Mouse (Mus musculus) retina, embryonic 14.5 days (tissue): ENCODE measurements at regions not wholly inside any gene's neighbourhood (a gene's known extent, or its start where the extent isn't known, plus 50 kb on each side); places are given as distances from the start of the nearest gene placed in this dataset.
"Not testable (repeated sequence)": the region's sequence is repeated elsewhere in the genome, so short reads cannot be mapped to it uniquely, and the experiment has no call there.

Source experiments
- DNase-seq: peaks from one replicate; pipeline ENCODE4 v3.0.0-alpha.2; 2015; ENCODE audit warnings: low spot score

DNA sequence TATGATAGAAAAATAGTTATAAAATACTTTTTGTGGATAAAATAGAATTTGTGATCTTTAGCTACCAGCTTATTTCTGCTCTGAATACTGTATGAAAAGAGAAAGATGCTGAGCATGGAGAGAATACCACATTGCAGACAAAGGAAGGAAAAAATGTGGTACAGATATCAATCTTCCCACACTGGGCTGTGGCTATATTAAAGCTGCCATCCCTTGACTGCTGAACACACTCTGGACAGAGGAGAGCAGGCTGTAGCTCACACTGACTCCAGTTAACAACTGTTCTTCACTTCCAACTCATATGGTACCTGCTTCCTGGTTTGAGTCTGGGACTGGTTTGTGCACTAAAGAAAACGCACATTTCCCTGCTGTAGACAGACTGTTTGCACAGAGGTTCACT, 76.7 kb upstream of the Try4 start:
- DNase-seq = no peak

DNA sequence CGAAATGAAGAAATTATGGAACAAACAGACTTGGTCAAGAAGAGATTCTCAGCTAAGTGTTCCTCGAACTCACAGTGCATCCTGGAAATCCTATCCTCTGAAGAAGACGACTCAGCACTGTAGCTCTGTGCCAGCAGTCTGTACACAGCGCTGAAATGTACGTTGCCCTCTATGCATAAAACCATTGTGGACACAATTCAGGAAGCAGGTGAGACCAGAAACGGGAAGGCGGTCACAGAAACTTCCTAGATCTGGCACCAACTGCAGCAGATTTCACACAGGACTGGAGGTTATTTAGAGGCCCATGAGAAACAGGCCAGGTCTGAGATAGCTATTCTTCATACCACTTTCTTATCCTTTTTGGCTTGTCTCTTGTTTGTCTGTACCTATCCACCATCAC, 83.7 kb upstream of the Try4 start:
- no peak for DNase-seq

DNA sequence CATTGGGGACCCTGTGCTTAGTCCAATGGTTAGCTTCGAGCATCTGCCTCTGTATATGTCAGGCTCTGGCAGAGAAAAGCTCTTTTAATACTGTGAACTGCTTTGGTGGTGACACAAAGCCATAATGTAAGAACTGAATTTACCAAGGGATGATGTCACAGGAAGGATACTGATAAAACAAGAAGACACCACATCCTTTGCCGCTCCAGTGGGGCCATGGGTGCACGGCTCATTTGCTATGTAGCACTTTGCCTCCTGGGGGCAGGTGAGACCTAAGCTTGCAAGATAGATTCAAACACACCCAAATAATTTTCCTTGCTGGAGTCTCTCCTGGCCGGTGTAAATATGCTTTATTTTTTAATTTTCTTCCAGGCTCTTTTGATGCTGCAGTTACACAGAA, 86.2 kb upstream of the Try4 start:
- no peak for DNase-seq

DNA sequence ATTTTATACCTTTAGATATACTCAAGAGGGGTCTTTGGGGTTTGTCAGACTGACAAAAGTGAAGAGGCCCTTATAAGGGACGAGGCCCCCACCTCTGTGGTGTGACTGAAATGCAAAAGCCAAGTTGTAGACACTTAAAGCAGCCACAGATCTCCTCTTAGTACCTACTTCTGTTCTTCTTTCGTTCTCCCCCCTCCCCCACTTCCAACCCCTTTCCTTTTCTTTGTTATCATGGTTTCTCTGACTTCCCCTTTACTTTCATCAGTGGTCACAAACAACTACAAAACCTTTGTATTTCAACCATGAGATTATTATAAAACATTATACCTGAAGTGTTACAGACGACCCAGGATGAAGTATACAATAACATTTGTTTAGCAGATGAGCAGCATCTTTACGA, 96.2 kb upstream of the Try4 start:
- DNase-seq = no peak

DNA sequence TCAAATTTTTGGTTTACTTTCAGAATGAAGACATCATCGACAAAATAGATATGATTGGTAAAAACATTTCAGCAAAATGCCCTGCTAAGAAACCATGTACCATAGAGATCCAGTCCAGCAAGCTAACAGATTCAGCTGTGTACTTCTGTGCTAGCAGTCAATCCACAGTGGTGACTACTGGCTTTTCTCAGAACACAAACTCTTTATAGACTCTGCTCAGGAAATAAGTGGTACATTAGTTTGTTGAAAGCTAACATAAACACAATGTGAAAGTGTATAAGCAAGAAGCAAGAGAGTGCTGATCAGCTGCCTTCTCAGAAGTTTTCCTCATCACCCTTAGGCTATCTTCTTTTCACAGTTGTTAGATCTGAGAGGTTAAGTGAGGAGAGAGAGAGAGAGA, 99.2 kb upstream of the Try4 start:
- no peak for DNase-seq

DNA sequence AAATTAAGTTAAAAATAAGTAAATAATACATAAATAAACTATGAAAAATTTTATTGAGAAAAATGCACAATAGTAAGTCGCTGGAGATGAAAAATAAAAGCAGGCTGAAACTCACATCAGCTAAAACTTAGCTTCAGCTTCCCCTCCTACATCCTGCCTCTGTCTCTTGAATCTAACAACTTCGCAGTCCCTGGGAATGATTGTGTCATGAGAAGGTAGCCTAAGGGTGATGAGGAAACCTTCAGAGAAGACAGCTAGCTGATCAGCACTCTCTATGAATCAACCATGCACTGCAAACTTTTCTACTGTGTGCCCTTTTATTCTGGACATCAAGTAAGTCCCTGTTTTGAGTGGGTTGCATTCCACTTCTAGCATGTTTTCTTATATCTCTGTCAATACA, 99.8 kb upstream of the Try4 start:
- DNase-seq = no peak

DNA sequence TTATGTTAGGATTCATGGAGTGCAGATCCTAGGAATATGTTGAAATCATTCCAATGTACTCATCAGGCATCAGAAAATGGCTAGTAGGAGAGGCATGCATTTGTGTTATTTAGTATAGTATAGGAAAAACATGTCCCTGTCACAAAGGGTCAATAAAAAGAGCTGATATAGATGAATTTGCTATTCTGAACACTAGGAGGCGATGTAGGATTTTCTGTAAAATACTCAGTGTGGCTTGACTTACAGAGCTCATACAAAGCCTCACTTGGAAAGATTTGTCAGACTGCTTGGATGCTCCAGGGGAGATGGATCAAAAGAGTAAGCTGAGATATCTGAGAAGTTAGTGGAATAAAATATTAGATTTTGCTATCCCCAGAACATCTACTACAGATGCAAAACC, 107.6 kb upstream of the Try4 start:
- peak; percentile 60 for DNase-seq

DNA sequence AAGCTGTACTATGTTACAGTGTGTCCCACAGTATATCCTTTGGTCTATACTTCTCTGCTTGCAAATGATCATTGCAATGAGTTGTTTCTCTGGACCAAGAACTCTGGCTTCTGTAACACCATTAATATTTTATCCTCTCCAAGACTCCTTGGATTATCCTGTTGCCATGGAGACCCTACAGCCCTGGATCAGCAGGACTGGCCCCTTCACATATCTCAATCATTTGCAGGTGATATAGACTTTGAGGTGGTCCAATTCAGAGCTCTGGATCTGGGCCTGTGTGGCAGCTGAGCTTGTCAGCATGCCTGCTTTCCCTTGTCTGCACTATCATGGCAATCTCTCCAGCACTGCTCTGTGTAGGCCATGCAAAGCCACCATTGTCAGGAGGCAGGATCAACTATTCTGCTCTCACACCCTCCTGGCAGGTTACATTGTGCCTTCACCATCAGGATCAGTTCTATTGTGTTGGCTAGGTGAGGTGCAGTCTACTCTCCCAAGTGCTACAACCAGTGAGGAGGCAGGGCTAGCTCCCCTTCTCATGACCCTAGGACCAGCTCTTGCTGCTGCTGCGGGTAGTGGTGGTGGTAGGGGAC, 110.2 kb upstream of the Try4 start:
- no peak for DNase-seq

DNA sequence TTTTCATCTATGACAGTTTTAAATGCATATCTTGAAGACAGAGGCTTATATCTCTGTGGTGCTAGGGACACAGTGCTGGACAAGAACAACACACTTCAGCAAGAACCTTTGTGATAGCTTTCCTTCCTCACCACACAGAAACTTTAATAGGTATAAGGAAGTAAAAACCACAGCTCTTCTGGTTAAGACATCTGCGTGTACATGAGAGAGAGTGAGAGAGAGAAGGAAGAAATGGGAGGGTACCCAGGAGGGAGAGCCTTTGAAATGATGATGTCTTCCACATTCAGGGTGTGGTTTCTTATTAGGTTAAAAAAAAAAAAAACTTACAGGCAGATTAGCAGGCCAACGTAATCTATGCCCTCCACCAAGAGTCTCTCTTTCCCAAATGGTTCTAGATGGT, 113.2 kb upstream of the Try4 start:
- DNase-seq = no peak

DNA sequence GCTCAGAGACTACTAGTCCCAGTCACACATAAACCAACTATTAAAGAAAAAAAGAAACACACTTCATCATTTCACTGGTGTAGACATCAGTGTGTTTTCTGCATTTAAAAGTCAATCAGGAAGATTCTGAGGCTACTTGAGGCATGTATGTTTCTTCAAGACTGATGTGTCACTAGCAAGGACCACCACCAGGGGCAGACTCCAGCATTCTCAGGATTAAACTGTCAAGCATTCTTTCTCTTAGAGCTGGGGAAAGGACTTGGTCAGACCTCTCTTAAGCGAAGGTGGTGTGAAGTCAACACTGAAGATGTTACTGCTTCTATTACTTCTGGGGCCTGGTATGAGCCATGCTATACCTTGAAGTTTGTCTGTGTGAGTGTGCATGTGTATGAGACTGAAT, 114.1 kb upstream of the Try4 start:
- peak; percentile 8 for DNase-seq

DNA sequence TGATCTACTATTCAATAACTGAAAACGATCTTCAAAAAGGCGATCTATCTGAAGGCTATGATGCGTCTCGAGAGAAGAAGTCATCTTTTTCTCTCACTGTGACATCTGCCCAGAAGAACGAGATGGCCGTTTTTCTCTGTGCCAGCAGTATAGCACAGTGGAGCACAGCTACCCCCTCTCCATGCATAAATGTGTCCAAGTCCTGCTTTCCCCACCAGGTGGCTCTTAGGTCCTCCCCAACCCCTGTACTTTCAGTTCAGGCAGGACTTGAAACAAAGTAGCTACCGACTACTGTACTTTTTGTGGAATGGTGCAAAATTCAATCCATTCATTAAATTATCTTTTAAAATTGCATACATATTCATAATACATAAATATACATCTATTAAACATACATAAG, 123.2 kb upstream of the Try4 start:
- DNase-seq = peak; percentile 2

DNA sequence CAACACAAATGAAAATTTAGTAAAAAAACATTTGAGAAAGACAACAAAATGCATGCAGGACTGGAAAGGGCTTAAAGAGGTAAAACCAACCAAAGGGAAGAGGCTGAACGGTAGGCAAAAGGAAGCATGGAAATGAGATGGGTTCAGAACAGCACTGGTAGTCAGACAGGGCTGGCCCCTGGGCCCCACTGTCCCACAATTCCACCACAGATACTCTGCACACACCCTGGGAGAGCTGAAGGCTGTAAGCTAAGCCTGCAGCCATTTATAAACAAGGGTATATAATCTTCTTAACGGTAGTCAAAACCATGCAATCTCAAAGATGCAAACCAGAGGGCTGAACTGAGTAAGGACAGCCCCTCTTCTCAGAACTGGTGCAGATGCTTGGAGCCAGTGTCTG, 124.0 kb upstream of the Try4 start:
- no peak for DNase-seq

DNA sequence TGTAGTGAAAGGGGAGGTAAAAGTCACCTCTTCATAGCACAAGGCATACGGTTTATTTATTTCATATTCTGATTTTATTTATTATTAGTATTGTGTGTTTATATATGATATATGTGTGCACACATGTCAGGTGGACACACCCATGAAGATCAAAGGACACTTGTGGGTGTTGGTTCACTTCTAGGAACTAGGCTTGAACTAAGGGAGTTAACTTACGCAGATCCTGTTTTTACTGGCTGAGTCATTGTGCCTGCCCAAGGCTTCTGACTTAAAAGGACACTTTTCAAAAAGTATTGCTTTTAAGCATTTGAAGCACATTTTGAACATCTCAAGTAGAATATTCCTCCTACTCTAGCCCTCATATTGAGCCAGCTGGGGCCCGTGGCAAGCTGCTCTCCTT, 124.9 kb upstream of the Try4 start:
- DNase-seq = no peak

DNA sequence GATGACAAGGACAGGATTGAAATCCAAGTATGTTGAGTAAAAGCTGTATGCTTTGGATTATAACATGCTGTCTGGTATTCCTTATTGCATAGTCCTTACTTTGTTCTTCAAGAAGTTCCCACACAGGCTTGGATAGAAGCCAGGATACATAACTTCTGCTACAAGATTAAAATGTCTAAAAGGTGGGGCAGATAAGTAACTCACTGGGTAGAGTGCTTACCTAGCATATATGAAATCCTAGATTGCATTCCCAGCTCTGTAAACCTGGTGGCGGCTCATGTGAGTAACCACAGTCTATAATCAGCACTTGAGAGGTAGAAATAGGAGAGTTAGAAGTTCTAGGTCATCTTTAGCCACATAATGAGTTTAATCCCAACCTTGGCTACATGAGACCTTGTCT, 126.0 kb upstream of the Try4 start:
- no peak for DNase-seq

DNA sequence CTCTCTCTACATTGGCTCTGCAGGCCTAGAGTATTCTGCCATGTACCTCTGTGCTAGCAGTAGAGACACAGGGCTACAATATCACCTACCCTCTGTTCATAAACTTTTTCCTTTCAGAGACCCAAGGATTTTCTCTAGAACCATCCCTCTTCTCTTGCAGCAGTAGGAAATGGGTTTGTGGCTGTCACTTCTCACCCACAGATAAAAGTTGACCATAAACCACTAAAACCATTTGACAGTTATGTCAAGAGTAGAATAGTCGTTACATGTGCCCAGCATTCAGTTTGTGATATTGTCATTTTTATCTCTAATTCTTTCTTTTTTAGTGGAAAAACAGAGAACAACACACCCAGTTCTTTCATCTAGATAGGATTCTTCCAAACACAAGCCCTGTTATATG, 128.2 kb upstream of the 2210010C04Rik start:
- no peak for DNase-seq

DNA sequence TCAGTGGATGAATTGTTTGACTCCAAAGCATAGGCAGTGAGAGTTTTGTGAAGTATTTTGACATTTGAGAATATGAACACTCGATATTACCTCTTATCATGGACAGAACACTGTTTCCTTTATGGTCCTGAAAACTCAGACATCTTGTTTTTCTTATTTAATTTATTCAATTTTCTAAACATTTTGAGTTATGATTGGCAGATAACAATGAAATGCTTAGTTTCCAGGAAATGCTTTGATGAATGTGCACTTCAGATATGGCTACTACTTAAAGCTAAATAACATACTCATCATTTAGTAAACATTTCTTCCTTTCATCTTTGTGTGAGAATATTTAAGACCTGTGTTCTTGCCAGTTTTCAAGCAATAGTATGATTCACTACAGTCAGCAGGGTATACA, 126.4 kb upstream of the 2210010C04Rik start:
- DNase-seq = no peak

DNA sequence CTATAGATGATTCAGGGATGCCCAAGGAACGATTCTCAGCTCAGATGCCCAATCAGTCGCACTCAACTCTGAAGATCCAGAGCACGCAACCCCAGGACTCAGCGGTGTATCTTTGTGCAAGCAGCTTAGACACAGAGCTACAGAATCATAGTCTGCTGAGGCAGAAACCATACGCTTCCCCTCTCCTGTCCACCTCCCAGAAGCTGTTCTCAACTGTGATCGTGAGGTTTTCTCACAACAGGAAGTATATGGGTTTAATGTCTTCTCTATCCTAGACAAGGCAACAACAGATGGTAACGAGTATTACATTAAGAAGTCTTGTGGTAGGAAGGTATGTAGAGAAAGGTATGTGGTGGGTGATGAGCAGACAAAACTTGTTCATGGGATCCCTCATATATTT, 116.8 kb upstream of the 2210010C04Rik start:
- DNase-seq = no peak

DNA sequence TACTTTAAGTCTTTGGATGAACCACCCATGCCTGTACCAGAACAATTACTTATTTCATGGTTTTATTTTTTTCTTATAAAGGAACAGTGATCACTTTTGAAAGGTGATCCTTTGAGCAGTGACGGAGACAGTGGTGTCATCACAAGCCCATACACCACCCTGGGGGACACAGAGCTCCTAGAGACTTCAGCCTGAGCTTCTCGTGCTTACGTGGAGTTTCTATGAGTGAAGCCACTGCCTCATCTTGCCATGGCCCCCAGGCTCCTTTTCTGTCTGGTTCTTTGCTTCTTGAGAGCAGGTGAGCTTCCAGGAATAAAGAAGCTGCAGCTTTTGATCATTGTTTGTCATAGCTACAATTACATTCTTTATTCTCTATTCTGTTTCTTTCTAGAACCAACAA, 116.2 kb upstream of the 2210010C04Rik start:
- no peak for DNase-seq

DNA sequence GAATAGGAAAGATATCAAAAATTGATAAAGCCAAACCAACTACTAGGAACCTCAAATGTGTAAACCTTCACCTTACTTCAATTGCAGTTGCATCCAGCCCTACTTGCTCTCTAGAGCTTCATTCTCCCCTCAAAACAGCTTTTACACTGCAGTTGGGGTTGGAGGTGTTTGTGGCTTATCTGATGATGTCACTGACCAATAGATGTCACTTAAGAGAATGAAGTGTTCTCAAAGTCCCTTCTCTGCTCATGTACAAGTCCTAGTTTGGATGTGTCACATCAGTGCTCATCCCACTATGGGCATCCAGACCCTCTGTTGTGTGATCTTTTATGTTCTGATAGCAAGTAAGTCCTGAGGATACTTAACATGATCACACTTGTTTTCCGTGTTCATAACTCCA, 105.6 kb upstream of the 2210010C04Rik start:
- DNase-seq = no peak

DNA sequence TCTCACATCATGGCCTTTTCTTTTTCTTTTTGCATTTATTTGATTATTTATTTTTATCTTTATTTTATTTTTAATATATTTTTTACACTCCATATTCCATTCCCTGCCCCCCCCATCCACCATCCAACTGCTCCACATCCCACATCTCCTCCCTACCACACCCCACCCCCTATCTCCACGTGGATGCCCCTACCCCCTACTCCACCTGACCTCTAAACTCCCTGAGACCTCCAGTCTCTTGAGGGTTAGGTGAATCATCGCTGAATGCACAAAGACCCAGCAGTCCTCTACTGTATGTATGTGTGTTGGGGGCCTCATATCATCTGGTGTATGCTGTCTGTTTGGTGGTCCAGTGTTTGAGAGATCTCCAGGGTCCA, 102.1 kb upstream of the 2210010C04Rik start:
- not testable (repeated sequence) for DNase-seq

DNA sequence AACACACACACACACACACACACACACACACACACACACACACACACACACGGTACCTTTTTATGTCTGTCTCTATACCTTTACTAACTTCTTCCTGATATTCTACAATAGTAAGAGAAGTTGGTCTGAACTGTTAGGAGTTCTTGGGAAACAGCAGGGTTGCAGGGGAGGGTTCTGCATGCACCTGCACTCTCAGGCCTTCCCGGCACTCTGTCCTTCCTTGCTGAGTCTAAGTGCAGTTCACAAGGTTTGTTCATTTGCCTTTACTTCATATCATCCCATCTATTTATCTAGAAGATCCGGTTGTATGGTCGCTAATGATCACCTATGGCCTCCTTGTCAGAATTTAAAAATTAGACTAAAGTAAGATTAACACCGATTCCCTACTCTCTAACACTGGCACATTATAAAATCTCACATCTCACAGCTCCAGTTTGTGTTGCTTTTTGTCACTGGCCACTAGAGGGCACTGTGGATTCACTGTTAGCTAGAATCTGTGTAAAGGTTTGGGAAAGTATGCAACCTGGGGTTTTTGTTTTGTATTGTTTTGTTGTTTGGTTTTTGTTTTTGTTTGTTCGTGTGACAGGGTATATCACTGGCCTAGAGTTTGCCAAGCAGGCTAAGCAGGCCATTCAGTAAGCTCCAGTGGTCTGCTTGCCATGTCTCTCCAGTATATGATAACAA, 101.5 kb upstream of the 2210010C04Rik start:
- peak; percentile 84 for DNase-seq

DNA sequence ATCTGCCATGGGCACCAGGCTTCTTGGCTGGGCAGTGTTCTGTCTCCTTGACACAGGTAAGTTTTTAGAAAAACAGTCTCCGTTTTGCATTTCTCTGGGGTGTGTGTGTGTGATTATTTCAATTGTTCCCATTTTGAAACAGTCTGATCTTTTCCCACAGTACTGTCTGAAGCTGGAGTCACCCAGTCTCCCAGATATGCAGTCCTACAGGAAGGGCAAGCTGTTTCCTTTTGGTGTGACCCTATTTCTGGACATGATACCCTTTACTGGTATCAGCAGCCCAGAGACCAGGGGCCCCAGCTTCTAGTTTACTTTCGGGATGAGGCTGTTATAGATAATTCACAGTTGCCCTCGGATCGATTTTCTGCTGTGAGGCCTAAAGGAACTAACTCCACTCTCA, 99.9 kb upstream of the 2210010C04Rik start:
- no peak for DNase-seq

DNA sequence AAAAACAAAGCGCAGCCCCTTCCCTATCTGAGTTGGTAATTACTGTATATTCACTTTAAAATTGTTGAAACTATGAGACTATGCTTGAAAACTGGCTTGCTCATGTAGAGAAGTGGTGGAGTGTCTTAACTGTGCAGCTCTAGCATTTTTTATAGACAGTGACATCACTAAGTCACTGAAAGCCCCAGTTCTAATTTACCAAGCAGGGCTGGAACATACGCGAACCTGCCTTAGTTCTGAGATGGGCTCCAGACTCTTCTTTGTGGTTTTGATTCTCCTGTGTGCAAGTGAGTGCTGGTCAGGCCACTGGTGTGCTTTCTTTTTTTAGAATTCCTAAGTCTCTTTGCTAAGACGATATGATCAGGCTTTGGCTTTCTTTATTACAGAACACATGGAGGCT, 94.6 kb upstream of the 2210010C04Rik start:
- DNase-seq = no peak

DNA sequence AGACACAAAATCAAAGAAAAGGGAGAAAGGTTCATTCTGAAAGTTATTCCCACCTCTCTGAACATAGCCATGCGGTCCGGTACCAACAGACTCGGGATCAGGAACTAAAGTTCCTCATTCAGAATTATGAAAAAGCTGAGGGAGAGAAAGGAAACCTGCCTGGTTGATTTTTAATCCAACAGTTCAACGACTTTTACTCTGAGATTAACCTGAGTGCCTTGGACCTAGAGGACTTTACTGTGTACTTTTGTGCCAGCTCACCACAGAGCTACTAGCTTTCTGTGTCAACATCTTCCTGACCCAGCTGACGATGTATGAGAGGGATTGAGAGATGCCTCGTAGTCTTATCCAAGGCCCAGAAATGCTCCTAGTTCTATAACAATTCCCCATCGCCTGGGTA, 92.5 kb upstream of the 2210010C04Rik start:
- DNase-seq = no peak

DNA sequence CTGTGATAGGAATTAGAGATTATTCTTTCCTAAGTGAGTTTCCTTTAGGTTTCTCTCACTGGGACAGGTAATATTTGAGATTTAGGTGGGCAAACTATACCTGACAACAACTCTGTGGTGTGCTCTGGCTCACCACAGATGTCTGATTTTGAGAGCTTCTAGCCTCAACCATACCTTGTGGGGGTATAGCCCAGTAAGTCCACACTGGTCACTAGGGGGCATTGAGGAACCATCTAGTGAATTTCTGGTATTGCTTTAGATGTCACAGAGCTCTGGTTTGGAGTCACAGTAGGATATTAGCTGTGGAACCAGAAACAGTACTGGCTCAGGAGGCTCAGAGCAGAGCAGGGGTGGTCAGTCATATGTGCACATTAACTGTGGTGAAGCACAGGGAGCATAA, 91.5 kb upstream of the 2210010C04Rik start:
- no peak for DNase-seq
